Mouse (Mus musculus): ENCODE measurements around the gene Kif5c.

The Kif5c gene

GRCm38 (mm10) chr2:49745094-49745781, 126.1 kb downstream of the Kif5c start:
- DNase-seq (ENCODE audit: low spot score in 2 of 2) = no peak

GRCm38 (mm10) chr2:49746947-49747346, 127.8 kb downstream of the Kif5c start:
- DNase-seq (ENCODE audit: low spot score in 2 of 2) = no peak

- no peak for DNase-seq (ENCODE audit: low spot score in 2 of 2)
Observed at GRCm38 (mm10) chr2:49747670-49748069, 128.6 kb downstream of the Kif5c start.

- DNase-seq (ENCODE audit: low spot score in 2 of 2) = no peak
Observed at GRCm38 (mm10) chr2:49748628-49749342, 129.7 kb downstream of the Kif5c start.

- no peak for DNase-seq (ENCODE audit: low spot score in 2 of 2)
Observed at GRCm38 (mm10) chr2:49749730-49750576, 130.9 kb downstream of the Kif5c start.

- no peak for DNase-seq (ENCODE audit: low spot score in 2 of 2)
Observed at GRCm38 (mm10) chr2:49751544-49752210, 132.6 kb downstream of the Kif5c start.

GRCm38 (mm10) chr2:49752211-49752607, 133.1 kb downstream of the Kif5c start:
- no peak for DNase-seq (ENCODE audit: low spot score in 2 of 2)

GRCm38 (mm10) chr2:49753062-49753461, 134.0 kb downstream of the Kif5c start:
- no peak for DNase-seq (ENCODE audit: low spot score in 2 of 2)

GRCm38 (mm10) chr2:49755054-49755453, 136.0 kb downstream of the Kif5c start:
- DNase-seq (ENCODE audit: low spot score in 2 of 2) = no peak

- DNase-seq (ENCODE audit: low spot score in 2 of 2) = no peak
Observed at GRCm38 (mm10) chr2:49757616-49758015, 138.5 kb downstream of the Kif5c start.

GRCm38 (mm10) chr2:49764331-49764946, 145.3 kb downstream of the Kif5c start:
- peak in 1 of 2 experiments; percentile 38 for DNase-seq (ENCODE audit: low spot score in 2 of 2)

- DNase-seq (ENCODE audit: low spot score in 2 of 2) = no peak
Observed at GRCm38 (mm10) chr2:49768916-49769315, 149.8 kb downstream of the Kif5c start.

GRCm38 (mm10) chr2:49770440-49770839, 151.3 kb downstream of the Kif5c start:
- no peak for DNase-seq (ENCODE audit: low spot score in 2 of 2)

- no peak for DNase-seq (ENCODE audit: low spot score in 2 of 2)
Observed at GRCm38 (mm10) chr2:49771172-49771571, 152.1 kb downstream of the Kif5c start.

- peak; percentile 26 to 50 for DNase-seq (ENCODE audit: low spot score in 2 of 2)
Observed at GRCm38 (mm10) chr2:49773194-49773931, 154.3 kb downstream of the Kif5c start.

- no peak for DNase-seq (ENCODE audit: low spot score in 2 of 2)
Observed at GRCm38 (mm10) chr2:49774180-49774579, 155.1 kb downstream of the Kif5c start.

- no peak for DNase-seq (ENCODE audit: low spot score in 2 of 2)
Observed at GRCm38 (mm10) chr2:49775187-49775586, 156.1 kb downstream of the Kif5c start.

GRCm38 (mm10) chr2:49775735-49776134, 156.6 kb downstream of the Kif5c start:
- no peak for DNase-seq (ENCODE audit: low spot score in 2 of 2)

GRCm38 (mm10) chr2:49776407-49776806, 157.3 kb downstream of the Kif5c start:
- DNase-seq (ENCODE audit: low spot score in 2 of 2) = no peak

- DNase-seq (ENCODE audit: low spot score in 2 of 2) = no peak
Observed at GRCm38 (mm10) chr2:49787376-49788050, 168.4 kb downstream of the Kif5c start, which contains the start of gene Lypd6b. TSS of gene Lypd6b (plus strand) at chr2:49787688.

Data from spleen, postnatal 36 days (tissue).